Mouse (Mus musculus) C2C12 (cell line): ENCODE measurements around the gene Slc12a7. TPM values are rescaled to one million over a fixed set of nuclear protein-coding genes. Genes with fewer than 3 reads are reported as not detected.

ENCODE experiments used
- H3K27me3 ChIP-seq: one replicate; pipeline ENCODE4 v1.6.1; 2011; ENCODE audit not compliant: control insufficient read depth, insufficient read depth, insufficient read length
- H3K36me3 ChIP-seq: one replicate; pipeline ENCODE4 v1.6.1; 2011; ENCODE audit not compliant: control insufficient read depth, insufficient read depth
- H3K4me3 ChIP-seq: one replicate; pipeline ENCODE4 v1.5.1; 2011; ENCODE audit warnings: mild to moderate bottlenecking, control low read depth; ENCODE audit not compliant: poor library complexity, insufficient read depth, severe bottlenecking
- H3K79me2 ChIP-seq: one replicate; pipeline ENCODE4 v1.6.1; 2011; ENCODE audit not compliant: control insufficient read depth, insufficient read depth
- H3K79me3 ChIP-seq: one replicate; pipeline ENCODE4 v1.6.1; 2011; ENCODE audit warnings: low read depth, control low read depth
- H3ac ChIP-seq: one replicate; pipeline ENCODE3; 2011; ENCODE audit warnings: low read depth; ENCODE audit not compliant: control insufficient read depth, insufficient read length
- CEBPB ChIP-seq: IDR thresholded peaks from one replicate; pipeline ENCODE4 v1.6.1; 2011; ENCODE audit warnings: low read depth, mild to moderate bottlenecking, control low read depth, moderate library complexity
- CTCF ChIP-seq: IDR thresholded peaks from one replicate; pipeline ENCODE4 v1.5.1; 2011; ENCODE audit not compliant: control insufficient read depth, insufficient read depth, insufficient read length
- FOSL1 ChIP-seq: IDR thresholded peaks from one replicate; pipeline ENCODE4 v1.8.0; 2011; ENCODE audit warnings: mild to moderate bottlenecking, low read length; ENCODE audit not compliant: poor library complexity, insufficient read depth, severe bottlenecking
- MAX ChIP-seq: IDR thresholded peaks from one replicate; pipeline ENCODE4 v1.6.1; 2011; ENCODE audit warnings: mild to moderate bottlenecking, control low read depth
- MYOD1 ChIP-seq: IDR thresholded peaks from one replicate; pipeline ENCODE4 v1.6.1; 2011; ENCODE audit warnings: low read depth; ENCODE audit not compliant: control insufficient read depth, insufficient read length
- MYOG ChIP-seq: IDR thresholded peaks from one replicate; pipeline ENCODE4 v1.6.1; 2011; ENCODE audit not compliant: control insufficient read depth, insufficient read length; ENCODE audit errors: extremely low read depth
- USF1 ChIP-seq: IDR thresholded peaks from one replicate; pipeline ENCODE4 v1.6.1; 2011; ENCODE audit warnings: low read depth, mild to moderate bottlenecking, control low read depth, moderate library complexity
- polyA plus RNA-seq: library from polyadenylated mRNA; unstranded; fragments of >200 nt; fragmentation: generic; extraction: Trizol; gene quantifications from one replicate; pipeline ENCODE4 v1.2.1, GENCODE M21; 2012; ENCODE audit warnings: missing spikeins

The Slc12a7 gene
- polyA plus RNA-seq, 1 experiment = 28.7 TPM

GRCm38 (mm10) chr13:73831486-73831885 lies 98.6 kb downstream of the Slc12a7 start:
- H3K79me3 ChIP-seq = no peaks in the 10 kb centered on the region
- TF ChIP-seq CTCF (peak; percentile 35), CEBPB (no peak), MAX (no peak), MYOD1 (no peak), FOSL1 (no peak)
- H3K79me2 ChIP-seq = no peaks in the 10 kb centered on the region
- H3K27me3 ChIP-seq = peaks cover 50% of the 10 kb centered on the region
- H3ac ChIP-seq = no peak overlapping the region
- no peaks in the 10 kb centered on the region for H3K36me3 ChIP-seq
- H3K4me3 ChIP-seq = no peak overlapping the region

- no peaks in the 10 kb centered on the region for H3K36me3 ChIP-seq
- H3ac ChIP-seq = no peak overlapping the region
These were observed 100.9 kb downstream of the Slc12a7 start for GRCm38 (mm10) chr13:73833809-73834208.

GRCm38 (mm10) chr13:73835791-73836190 lies 102.9 kb downstream of the Slc12a7 start:
- no peak overlapping the region for H3K4me3 ChIP-seq
- TF ChIP-seq CEBPB (no peak), MYOD1 (no peak), FOSL1 (no peak), USF1 (no peak), CTCF (no peak), MAX (no peak), MYOG (no peak)
- no peak overlapping the region for H3ac ChIP-seq
- H3K79me3 ChIP-seq = no peaks in the 10 kb centered on the region
- H3K27me3 ChIP-seq = peaks cover 74% of the 10 kb centered on the region
- no peaks in the 10 kb centered on the region for H3K79me2 ChIP-seq
- H3K36me3 ChIP-seq = no peaks in the 10 kb centered on the region

More at GRCm38 (mm10) chr13:73833809-73834208, 100.9 kb downstream of the Slc12a7 start:
- Histone ChIP-seq H3K4me3 (no peak overlapping the region), H3K27me3 (peaks cover 62% of the 10 kb centered on the region), H3K79me3 (no peaks in the 10 kb centered on the region), H3K79me2 (no peaks in the 10 kb centered on the region)
- TF ChIP-seq MYOG (no peak), FOSL1 (no peak), MAX (no peak), CEBPB (no peak), CTCF (no peak), USF1 (no peak), MYOD1 (no peak)

GRCm38 (mm10) chr13:73836491-73836890 lies 103.6 kb downstream of the Slc12a7 start:
- no peak overlapping the region for H3ac ChIP-seq
- H3K27me3 ChIP-seq = peaks cover 77% of the 10 kb centered on the region
- H3K79me2 ChIP-seq = no peaks in the 10 kb centered on the region
- TF ChIP-seq FOSL1 = no peak
- TF ChIP-seq CTCF = no peak
- TF ChIP-seq MYOG = no peak
- no peak for TF ChIP-seq MYOD1
- no peak for TF ChIP-seq CEBPB
- TF ChIP-seq USF1 = no peak
- no peak for TF ChIP-seq MAX
- H3K4me3 ChIP-seq = no peak overlapping the region
- H3K36me3 ChIP-seq = no peaks in the 10 kb centered on the region
- no peaks in the 10 kb centered on the region for H3K79me3 ChIP-seq

- H3K4me3 ChIP-seq = no peak overlapping the region
- TF ChIP-seq MYOG (no peak), MAX (no peak)
- H3K79me2 ChIP-seq = no peaks in the 10 kb centered on the region
- no peaks in the 10 kb centered on the region for H3K79me3 ChIP-seq
- H3ac ChIP-seq = no peak overlapping the region
- H3K36me3 ChIP-seq = no peaks in the 10 kb centered on the region
- H3K27me3 ChIP-seq = peaks cover 78% of the 10 kb centered on the region
These were observed 104.8 kb downstream of the Slc12a7 start for GRCm38 (mm10) chr13:73837708-73838107.

GRCm38 (mm10) chr13:73839137-73839548 lies 106.2 kb downstream of the Slc12a7 start:
- H3K27me3 ChIP-seq = peaks cover 77% of the 10 kb centered on the region
- H3ac ChIP-seq = no peak overlapping the region
- no peak overlapping the region for H3K4me3 ChIP-seq
- TF ChIP-seq MYOD1 (no peak), FOSL1 (no peak), CTCF (no peak), MYOG (no peak), MAX (no peak), USF1 (no peak), CEBPB (no peak)
- H3K79me3 ChIP-seq = no peaks in the 10 kb centered on the region
- H3K36me3 ChIP-seq = no peaks in the 10 kb centered on the region
- H3K79me2 ChIP-seq = no peaks in the 10 kb centered on the region
